Mouse (Mus musculus) gastrocnemius, postnatal 25 days (tissue): ENCODE data around the gene Gm10184. TPM values are rescaled to one million over a fixed set of nuclear protein-coding genes. Genes with fewer than 3 reads are reported as not detected.
"Not testable (repeated sequence)": the region's sequence is repeated elsewhere in the genome, so short reads cannot be mapped to it uniquely, and the experiment has no call there.

Experiments
- DNase-seq: peaks from one replicate; pipeline ENCODE4 v3.0.0; 2022
- long read RNA-seq, 2 experiments: library from polyadenylated mRNA; stranded (forward); transcript quantifications; one replicate each; pipeline ENCODE4 v2.0.0; 2021
- total RNA-seq, 2 experiments: library from RNA; stranded (reverse); gene quantifications; 1 replicate in 1 of 2; 2 replicates in 1 of 2; pipeline ENCODE4 v1.2.3; 2021

Gene Gm10184
- total RNA-seq: 1 to 10 TPM; 5.5 to 5.6 TPM
- long read RNA-seq, experiment 1, partial matches to known transcripts: 0 of 1 reads
- long read RNA-seq, experiment 1, other reads (novel, unspliced or antisense): 0 of 1 reads
- long read RNA-seq, experiment 2: 0 reads

DNA sequence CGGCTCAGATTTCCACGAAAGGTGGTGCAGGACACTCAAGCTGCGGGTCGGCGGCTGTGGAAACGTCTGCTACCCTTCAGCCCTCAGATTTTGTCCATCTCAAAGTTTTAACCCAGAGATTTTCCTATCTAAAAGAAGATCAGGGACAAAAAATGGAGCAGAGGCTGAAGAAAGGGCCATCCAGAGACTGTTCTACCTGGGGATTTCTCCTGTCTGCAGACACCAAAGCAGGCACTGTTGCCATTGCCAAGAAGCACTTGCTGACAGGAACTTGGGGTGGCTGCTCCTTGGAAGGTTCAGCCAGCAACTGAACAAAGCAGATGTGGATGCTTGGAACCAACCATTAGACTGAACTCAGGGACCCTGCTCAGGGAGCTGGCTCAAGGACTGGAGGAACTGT, at the start of gene Gm10184:
Gm10184 (minus strand) TSS at position 101 of the 400 bp plus-strand sequence.
- no peak for DNase-seq

DNA sequence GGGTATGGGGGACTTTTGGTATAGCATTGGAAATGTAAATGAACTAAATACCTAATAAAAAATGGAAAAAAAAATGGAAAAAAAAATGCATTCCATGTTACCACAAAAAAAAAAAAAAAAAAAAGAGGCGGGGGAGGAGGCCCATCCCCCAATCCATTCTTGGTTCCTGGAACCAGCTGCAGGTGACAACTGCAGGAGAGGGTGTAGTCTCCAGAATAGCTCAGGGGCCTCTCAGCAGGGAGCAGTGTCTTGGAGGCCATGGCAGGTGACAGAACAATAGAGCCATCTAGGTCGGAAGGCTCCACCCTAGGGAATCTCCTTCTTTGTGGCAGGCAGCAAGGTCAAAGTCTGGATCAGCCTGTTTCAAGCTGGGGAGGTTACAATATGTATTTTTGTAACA, 23.7 kb upstream of the Gm10184 start:
- DNase-seq: no peak

DNA sequence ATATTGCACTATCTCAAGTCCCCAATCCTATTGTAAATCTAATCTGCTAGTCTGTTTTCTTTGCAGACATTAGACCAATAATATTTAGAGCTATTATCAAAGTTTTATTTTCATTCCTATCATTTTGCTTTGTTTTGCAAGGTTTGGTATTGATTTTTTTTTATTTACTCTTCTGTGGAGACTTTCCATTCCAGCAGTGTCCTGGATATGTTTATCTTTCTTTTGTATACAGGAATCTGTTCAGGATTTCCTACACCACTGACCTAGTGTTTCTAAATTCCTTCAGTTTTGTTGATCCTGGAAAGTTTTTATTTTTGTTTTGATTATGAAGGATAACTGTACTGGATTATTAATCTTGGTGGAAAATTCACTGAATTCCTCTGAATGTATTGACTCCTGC, 2.6 kb downstream of the Gm10184 start:
- DNase-seq: no peak

DNA sequence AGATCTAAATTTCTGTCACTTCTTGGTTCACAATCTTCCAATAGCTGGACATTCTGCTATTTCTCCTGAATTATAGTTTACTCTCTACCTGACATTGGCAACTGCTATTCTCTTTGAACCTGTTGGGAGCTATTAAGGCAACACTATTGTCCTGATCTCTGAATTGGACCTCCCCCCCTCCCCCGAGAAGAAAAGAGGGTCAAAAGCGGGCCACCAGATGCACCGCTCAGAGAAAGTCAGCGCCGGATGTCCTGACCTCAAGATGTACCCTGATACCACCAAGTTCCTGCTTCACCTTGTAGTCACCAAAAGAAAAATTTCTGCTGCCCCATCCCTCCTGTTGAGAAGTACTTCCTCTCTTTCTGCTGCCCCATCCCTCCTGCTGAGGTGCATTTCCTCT, 5.5 kb downstream of the Gm10184 start:
- DNase-seq: not testable (repeated sequence)

DNA sequence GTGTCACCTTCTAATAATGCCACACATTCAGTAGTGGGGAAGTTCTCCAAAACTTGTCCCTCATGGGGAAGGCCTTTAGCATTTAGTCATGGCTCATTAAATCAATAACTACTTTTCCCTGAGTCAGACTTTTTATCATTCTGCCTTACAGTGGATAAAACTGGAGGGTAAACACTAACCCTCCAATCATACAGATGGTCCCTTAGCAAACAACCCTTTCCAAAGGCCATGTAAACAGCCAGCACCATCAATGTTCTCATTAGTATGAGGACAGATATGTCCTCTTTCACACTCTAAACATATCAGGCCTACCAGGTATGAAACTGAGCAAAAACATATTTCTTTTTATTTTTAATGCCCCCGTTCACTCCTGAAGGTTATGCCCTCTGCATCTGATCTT, 7.5 kb downstream of the Gm10184 start:
- no peak for DNase-seq

DNA sequence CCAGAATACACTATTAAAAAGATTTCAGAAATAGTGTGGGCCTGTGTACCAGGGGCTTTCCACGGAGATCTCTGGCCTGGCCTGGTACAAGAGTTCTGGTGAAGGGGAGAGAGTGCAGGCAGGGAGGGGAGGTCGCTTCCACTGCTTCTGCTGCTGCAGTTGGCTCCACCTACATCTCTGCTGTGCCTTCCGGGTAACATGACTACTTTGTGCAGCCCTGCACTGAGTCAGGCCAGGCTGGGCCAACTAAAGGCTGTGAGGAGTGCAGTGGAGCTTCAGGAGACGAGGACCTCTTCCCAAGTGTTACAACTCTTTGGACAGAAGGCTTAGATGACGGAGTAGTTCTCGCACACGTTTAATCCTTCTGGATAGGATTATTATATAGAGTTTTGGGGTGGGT, 9.6 kb downstream of the Gm10184 start:
- no peak for DNase-seq

DNA sequence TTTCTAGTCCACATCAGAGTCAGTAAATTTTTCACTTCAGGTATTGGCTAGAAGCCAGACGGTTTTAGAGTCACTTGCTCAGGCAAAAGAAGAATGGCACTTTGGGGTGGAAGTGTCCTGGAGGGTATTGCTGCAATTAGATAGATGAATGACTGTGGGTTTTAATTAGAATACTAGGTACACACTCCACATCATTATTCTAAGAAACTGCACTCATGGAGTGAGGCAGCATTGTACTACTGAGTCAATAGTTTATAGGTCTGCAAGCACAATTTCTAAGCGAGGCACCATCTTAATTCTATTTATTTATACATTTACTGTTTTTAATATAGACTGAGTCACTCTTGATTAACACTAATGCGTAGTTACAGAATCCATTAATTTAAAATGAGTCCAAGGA, 10.4 kb downstream of the Gm10184 start:
- no peak for DNase-seq

DNA sequence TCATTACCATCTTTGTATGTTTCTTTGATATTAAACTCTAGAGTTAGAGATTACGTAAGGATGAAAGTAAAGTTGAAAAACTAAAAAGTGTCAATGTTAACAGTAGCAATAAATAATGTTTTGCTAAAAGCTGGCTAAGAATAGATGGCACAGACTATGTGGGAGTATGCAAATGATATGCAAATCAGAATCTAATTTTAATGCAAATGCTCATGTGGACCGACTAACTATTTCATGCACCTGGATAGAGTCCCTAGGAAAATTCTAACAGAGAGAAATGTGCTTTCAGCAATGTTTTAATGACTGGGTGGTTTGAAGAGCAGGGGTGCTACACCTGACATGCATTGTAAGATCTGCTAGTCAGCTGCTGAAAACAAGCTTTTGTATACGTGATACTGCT, 45.3 kb downstream of the Gm10184 start:
- no peak for DNase-seq
